Mouse (Mus musculus) E14TG2a.4 (cell line): Measurements from ENCODE around the gene 4930415O20Rik.

Experiments used
- CTCF ChIP-seq: conservative IDR thresholded peaks from 2 replicates; pipeline ENCODE4 v1.5.1; 2014; ENCODE audit warnings: low read length
- NANOG ChIP-seq: IDR thresholded peaks from 2 replicates; pipeline ENCODE4 v1.6.1; 2014; ENCODE audit warnings: borderline replicate concordance, low read length, mixed read lengths

DNA sequence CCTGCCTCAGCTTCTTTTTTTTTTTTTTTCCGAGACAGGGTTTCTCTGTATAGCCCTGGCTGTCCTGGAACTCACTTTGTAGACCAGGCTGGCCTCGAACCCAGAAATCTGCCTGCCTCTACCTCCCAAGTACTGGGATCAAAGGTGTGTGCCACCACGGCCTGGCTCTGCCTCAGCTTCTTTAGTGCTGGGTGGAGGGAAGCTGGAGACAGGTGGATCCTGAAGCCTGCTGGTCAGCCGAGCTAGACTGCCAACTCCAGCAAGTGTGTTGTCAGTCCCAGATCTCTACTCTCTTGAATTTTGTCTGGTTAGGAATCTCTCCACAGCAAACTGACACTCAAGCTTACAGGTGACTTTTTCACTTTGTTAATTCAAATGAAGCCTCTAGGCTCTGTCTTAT, 34.9 kb upstream of the 4930415O20Rik start:
- TF ChIP-seq CTCF (no peak), NANOG (no peak)
